Mouse (Mus musculus) ES-E14 (cell line): ENCODE results near the gene Fyttd1.

Source experiments
- CHD2 ChIP-seq: IDR thresholded peaks from 2 replicates; pipeline ENCODE4 v1.6.1; 2014; ENCODE audit warnings: mild to moderate bottlenecking, low read depth, low read length, inconsistent platforms
- HCFC1 ChIP-seq: IDR thresholded peaks from 2 replicates; pipeline ENCODE4 v1.6.1; 2012; ENCODE audit warnings: low read length, inconsistent platforms, borderline replicate concordance; ENCODE audit not compliant: insufficient read depth
- MAFK ChIP-seq: IDR thresholded peaks from 2 replicates; pipeline ENCODE4 v1.6.1; 2014; ENCODE audit warnings: mild to moderate bottlenecking, low read depth, low read length, inconsistent platforms; ENCODE audit not compliant: insufficient read depth
- ZC3H11A ChIP-seq: IDR thresholded peaks from 2 replicates; pipeline ENCODE4 v1.6.1; 2012; ENCODE audit warnings: low read depth, mild to moderate bottlenecking, inconsistent platforms, low read length, borderline replicate concordance
- ZNF384 ChIP-seq: IDR thresholded peaks from 2 replicates; pipeline ENCODE4 v1.6.1; 2012; ENCODE audit warnings: low read depth, low read length, inconsistent platforms

DNA sequence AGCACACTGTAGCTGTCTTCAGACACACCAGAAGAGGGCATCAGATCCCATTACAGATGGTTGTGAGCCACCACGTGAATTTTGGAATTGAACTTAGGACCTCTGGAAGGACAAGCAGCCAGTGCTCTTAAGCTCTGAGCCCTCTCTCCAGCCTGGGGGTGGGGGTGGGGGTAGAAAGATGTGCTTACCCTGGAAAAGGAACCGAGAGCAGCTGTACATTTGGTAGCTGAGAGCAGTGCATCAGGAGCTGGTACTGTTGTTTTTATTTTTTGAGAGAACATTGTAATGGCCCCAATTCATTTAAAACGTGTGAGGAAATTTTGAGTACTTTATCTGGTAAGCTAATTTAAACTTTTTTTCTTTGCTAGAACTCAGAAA is 24.7 kb downstream of the Fyttd1 start:
- TF ChIP-seq HCFC1 (no peak), ZC3H11A (no peak), CHD2 (no peak), ZNF384 (no peak), MAFK (no peak)
